Mouse (Mus musculus) gastrocnemius, postnatal 14 days (tissue): ENCODE data around the gene Arhgef12. TPM values are rescaled to one million over a fixed set of nuclear protein-coding genes. Genes with fewer than 3 reads are reported as not detected.

Experiments
- DNase-seq: peaks from one replicate; pipeline ENCODE4 v3.0.0; 2021; ENCODE audit warnings: mixed read lengths
- intact Hi-C: fragments of 180-260 bp; cut with DNase I; formaldehyde crosslinking; loops from one replicate; pipeline ENCODE4 v1.15.1; 2025; ENCODE audit warnings: low total_unique reads
- total RNA-seq, 2 experiments: library from RNA; stranded (reverse); gene quantifications; 2 replicates each; pipeline ENCODE4 v1.2.3; 2021

Gene Arhgef12
- total RNA-seq, 2 experiments from 2014 or later = 45.7 to 52.5 TPM

- no peak for DNase-seq
- intact Hi-C loops = no loop called here
Observed at GRCm38 (mm10) chr9:42958401-42958800, 148.6 kb downstream of the Arhgef12 start.

DNA sequence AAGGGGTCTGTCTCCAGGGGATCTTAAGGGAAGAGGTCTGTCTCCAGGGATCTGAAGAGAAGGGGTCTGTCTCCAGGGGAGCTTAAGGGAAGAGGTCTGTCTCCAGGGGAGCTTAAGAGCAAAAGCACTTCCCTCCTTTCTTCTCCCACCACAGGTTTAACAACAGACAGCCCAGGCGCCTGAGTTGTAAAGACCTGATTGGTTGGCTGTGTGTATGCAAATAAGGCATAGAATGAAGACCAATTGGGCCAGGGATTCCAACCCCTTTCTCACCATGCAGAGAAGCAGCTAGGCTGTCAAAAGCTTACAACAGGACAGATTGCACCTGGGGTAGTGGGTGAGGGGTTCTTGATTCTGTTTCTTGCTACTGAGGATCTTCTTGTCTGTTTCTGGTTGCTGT is 158.7 kb downstream of the Arhgef12 start:
- DNase-seq = no peak
- intact Hi-C loops = loop anchor here (10.0 kb wide), 1 partner anchor 374 kb away; no protein-coding TSS in a partner anchor

GRCm38 (mm10) chr9:42945174-42945573 is 161.9 kb downstream of the Arhgef12 start:
- no peak for DNase-seq
- intact Hi-C loops = loop anchor here (2.0 to 10.0 kb wide), 3 partner anchors 156 to 370 kb away; no protein-coding TSS in a partner anchor

DNA sequence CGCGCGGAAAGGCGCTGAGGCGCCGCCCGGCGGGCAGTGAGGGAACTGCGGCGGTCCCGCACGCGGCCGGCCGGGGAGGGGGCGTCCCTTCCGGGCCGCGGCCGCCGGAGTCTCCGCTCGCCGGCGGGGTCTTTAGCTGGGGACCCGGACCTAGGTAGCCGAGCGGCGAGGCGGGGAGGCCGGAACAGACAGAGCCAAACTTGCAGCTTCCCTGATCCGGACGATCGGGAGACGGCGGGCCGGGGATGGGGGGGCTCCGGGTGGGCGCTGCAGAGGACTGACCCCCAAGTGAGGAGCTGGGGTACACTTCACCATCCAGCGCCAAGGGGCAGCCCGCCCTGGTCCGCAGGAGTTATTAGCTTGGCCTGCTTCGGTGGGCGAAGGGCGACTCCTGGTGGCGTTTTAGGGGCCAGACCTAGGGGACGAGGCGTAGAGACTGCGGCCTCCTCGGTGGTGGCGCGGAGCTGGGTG is 162.5 kb downstream of the Arhgef12 start:
- peak; percentile 87 for DNase-seq
- intact Hi-C loops = loop anchor here (2.0 to 10.0 kb wide), 4 partner anchors 156 to 617 kb away; no protein-coding TSS in a partner anchor

DNA sequence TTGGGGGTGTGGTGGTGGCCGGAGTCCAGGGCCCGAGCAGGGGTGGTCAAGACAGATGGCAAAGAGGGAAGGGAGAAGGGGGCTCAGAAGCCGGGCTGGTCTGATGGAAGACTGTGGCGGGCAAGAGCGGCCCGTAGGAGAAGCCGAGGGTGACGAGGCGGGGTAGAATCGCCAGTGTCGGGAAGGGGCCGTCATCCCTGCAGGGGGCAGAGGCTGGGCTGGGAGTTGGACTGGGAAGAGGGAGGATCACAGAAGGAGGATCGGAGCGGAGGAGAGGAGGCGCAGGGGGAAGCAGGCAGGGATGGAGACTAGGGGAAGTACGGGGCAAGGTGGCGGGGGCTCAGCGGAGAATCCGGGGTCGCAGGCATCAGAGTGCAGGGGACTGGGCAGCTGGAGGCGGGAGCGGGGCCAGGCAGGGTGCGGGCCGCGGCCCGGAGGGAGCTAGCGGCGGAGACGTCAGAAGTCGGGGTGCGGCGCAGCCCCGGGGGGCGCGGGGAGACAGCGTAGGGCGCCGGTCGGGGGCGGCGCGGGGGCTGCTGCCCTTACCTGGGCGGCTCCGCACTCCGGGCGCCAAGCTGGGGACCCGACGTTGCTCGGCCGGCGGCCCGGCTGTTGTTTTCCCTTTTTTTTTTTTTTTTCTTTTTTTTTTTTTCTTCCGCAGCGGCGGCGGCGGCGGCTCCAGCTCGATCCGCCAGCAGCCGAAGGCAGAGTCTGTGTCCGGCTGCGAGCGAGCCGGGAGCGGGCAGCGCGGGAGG is 163.1 kb downstream of the Arhgef12 start, which contains the start of gene Grik4:
Grik4 (minus strand) TSS at position 713 of the 755 bp plus-strand sequence.
- peak; percentile 32 for DNase-seq
- intact Hi-C loops = loop anchor here (2.0 to 10.0 kb wide), 4 partner anchors 155 to 617 kb away; no protein-coding TSS in a partner anchor

DNA sequence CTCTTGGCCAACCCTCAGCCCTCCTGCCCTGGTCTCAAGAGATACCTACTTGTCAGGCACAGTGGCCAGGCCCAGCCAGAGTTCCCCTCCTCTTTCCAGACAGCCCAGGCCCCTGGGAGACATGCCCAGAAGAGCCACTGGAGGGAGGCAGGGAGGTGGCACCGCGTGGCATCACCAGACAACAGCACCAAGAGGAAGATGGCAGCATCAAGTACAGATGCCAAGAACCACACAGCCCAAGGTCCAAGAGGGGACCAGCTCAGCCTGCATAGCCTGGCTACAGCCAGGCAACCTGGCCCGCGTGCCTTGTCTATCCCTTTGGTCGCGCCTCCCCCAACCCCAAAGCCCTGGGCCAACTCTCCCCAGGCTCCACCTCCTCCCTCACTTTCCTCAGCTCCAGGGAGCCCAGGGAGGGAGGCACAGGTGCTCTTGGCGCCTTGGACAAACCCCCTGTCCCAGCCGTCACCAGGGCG is 163.9 kb downstream of the Arhgef12 start:
- intact Hi-C loops = loop anchor here (5.0 to 10.0 kb wide), 2 partner anchors 368 to 616 kb away; no protein-coding TSS in a partner anchor
- peak; percentile 26 for DNase-seq

DNA sequence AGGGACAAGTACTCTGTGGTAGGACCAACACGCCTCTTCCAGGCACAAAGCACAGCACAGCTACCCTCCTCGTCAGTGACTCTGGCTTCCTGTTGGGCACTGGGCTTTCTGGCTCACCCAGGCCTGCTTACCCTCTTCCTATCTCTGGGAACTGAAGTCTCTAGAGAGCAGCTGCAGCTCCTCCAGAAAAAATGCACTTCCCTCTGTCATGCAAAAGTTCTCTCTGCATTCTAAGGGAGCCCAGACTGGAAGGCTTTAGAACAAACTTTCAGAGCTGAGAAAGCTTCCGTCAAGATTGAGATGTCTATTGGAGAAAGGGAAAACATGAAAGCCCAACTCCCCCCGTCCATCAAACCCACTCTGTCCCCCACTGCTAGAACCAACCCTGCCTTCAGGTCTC is 164.9 kb downstream of the Arhgef12 start:
- DNase-seq = no peak
- intact Hi-C loops = loop anchor here (5.0 to 10.0 kb wide), 2 partner anchors 367 to 615 kb away; no protein-coding TSS in a partner anchor

GRCm38 (mm10) chr9:42932146-42932545 is 174.9 kb downstream of the Arhgef12 start:
- no peak for DNase-seq
- intact Hi-C loops = no loop called here

- no peak for DNase-seq
- intact Hi-C loops = no loop called here
Observed at GRCm38 (mm10) chr9:42927498-42927897, 179.5 kb downstream of the Arhgef12 start.

DNA sequence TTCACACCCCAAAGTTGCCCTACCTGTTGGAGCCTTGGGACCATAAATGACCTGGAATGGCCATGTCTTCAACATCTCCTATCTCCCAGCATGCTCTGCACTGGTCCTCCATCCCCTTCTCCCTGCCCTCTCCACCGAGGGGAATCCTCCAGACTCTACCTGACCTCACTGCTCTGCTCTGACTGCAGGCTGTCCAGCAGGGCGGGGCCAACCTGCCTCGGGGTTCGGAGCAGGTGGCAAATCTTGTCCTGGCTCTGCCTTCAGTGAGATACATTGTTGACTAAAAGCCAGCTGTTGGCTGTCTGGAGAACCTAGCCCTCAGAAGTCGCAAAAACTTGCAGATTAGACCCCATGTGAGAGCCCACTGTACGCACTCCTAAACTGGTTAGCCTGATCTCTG is 180.5 kb downstream of the Arhgef12 start:
- intact Hi-C loops = no loop called here
- no peak for DNase-seq

DNA sequence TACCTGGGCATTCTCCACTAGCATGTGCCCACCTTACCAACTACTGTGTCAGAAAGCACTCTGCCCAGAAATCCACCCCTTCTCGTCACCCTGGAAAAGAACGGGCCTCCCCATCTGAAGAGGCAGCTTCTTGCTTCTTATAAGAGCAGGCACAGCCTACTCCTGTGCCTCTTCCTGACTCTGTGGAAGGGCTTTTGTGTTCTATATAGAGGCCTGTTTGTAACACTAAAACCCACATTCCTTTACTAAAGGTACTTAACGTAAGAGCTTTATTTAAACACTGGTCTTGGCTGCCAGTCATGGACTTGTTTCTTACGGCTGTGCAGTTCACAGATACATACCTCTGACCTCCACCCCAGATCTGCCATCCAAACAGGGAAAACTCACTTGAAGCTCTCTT is 185.2 kb downstream of the Arhgef12 start:
- intact Hi-C loops = no loop called here
- DNase-seq = no peak

GRCm38 (mm10) chr9:42920190-42920589 is 186.8 kb downstream of the Arhgef12 start:
- no peak for DNase-seq
- intact Hi-C loops = no loop called here

GRCm38 (mm10) chr9:42917911-42918310 is 189.1 kb downstream of the Arhgef12 start:
- intact Hi-C loops = no loop called here
- no peak for DNase-seq

Other genes starting within 250 kb of the Arhgef12 start
- under 1 TPM; 0.33 to 0.35 TPM for gene Grik4, start 162.7 kb downstream of the Arhgef12 start, total RNA-seq
- gene Tmem136, start 9.3 kb upstream of the Arhgef12 start, total RNA-seq = 1 to 10 TPM; 1.2 TPM
- gene Pou2f3, start 103.1 kb upstream of the Arhgef12 start, total RNA-seq = under 1 TPM in 1 of 2 experiments, not detected in 1; 0.11 TPM
- 10 to 100 TPM; 12.0 to 24.9 TPM for gene Oaf, start 132.7 kb upstream of the Arhgef12 start, total RNA-seq
- gene Trim29, start 203.6 kb upstream of the Arhgef12 start, total RNA-seq = under 1 TPM; 0.08 to 0.16 TPM